In the genomic region with DNA sequence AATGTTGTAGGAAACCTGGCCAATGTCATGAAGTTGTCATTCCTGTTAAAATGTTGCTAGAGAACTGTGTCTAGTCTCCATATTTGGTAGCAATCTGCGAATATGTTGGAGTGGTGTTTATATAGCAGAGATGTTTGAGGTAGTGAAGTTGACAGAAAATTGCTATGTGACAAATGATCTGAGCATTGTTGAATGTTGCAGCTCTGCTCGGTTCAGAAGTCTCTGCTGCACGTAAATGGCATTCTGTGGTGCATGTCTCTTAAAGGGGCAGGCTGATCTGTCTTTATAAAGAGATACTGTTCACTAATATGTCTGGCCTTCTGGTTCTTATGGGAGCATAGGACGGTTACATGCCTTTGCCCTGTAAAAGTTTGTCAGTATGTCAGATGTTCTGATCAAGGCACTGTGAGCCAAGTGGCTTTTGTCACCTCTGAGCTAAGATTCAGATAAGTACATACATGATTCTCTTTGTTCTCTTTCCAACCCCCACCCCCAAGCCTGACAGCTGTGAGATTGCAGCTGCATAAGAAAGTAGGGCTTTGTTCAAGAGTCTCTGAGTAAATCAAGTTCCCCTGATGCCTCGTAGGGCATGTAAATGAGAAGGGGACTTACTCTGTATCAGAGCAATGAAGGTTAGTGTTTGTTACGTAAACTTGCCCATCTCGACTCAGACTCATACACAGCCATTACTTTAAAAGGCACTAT, we compare ENCODE assay signal across 8 mouse cellular contexts.
DNase-seq lines count a peak whose midpoint lies in the region; ATAC-seq lines count a peak whose summit lies in the region.

No protein-coding gene starts in this region.

- H3K27ac ChIP-seq in kidney, embryonic 16.5 days (ENCODE audit: low read length) = no peak overlapping the region; the same call in 1 of the 2 replicates
- H3K27ac ChIP-seq in embryonic facial prominence, embryonic 12.5 days = peak overlapping the region; percentile 14; the same call in 1 of the 2 replicates
- H3K27ac ChIP-seq in intestine, embryonic 16.5 days (ENCODE audit: low read length) = peak overlapping the region; percentile 68; the same call in 1 of the 2 replicates

- H3K9me3 ChIP-seq in kidney, embryonic 16.5 days (ENCODE audit: low read length) = no peaks in the 10 kb centered on the region
- H3K9me3 ChIP-seq in embryonic facial prominence, embryonic 12.5 days = no peaks in the 10 kb centered on the region
- no peaks in the 10 kb centered on the region for H3K9me3 ChIP-seq in intestine, embryonic 16.5 days (ENCODE audit: control insufficient read depth, low read length)

- no peaks in the 10 kb centered on the region for H3K4me1 ChIP-seq in kidney, embryonic 16.5 days (ENCODE audit: insufficient read depth, low read length)
- H3K4me1 ChIP-seq in embryonic facial prominence, embryonic 12.5 days = no peaks in the 10 kb centered on the region
- H3K4me1 ChIP-seq in intestine, embryonic 16.5 days (ENCODE audit: control insufficient read depth, insufficient read depth, low read length) = 0 out of 2 replicates have a peak, but pooled peaks cover 6% of the 10 kb centered on the region

- no peaks in the 10 kb centered on the region for H3K36me3 ChIP-seq in kidney, embryonic 16.5 days (ENCODE audit: insufficient read depth, low read length)
- H3K36me3 ChIP-seq in embryonic facial prominence, embryonic 12.5 days = no peaks in the 10 kb centered on the region
- H3K36me3 ChIP-seq in intestine, embryonic 16.5 days (ENCODE audit: control insufficient read depth, insufficient read depth, low read length) = no peaks in the 10 kb centered on the region

- H3K9ac ChIP-seq in kidney, embryonic 16.5 days (replicated peaks; ENCODE audit: low read length) = no peak overlapping the region
- H3K9ac ChIP-seq in embryonic facial prominence, embryonic 12.5 days = no peak overlapping the region
- no peak overlapping the region for H3K9ac ChIP-seq in intestine, embryonic 16.5 days (ENCODE audit: low read depth, low read length)

- no peak overlapping the region for H3K4me2 ChIP-seq in kidney, embryonic 16.5 days (replicated peaks; ENCODE audit: low read depth, low read length)
- H3K4me2 ChIP-seq in embryonic facial prominence, embryonic 12.5 days (replicated peaks) = no peak overlapping the region
- H3K4me2 ChIP-seq in intestine, embryonic 16.5 days (ENCODE audit: low read depth, low read length) = no peak overlapping the region

- WGBS in kidney, embryonic 16.5 days = 27% methylated on average over 7 of the region's 7 CpGs
- 30% methylated on average over 7 of the region's 7 CpGs for WGBS in embryonic facial prominence, embryonic 12.5 days
- 18% methylated on average over 7 of the region's 7 CpGs for WGBS in intestine, embryonic 16.5 days

- no peaks in the 10 kb centered on the region for H3K27me3 ChIP-seq in kidney, embryonic 16.5 days (ENCODE audit: insufficient read depth, low read length)
- H3K27me3 ChIP-seq in embryonic facial prominence, embryonic 12.5 days = no peaks in the 10 kb centered on the region
- H3K27me3 ChIP-seq in intestine, embryonic 16.5 days (replicated peaks; ENCODE audit: control insufficient read depth, insufficient read depth, low read length) = no peaks in the 10 kb centered on the region

- no peak for ATAC-seq in kidney, embryonic 16.5 days (ENCODE audit: low FRiP score, low TSS enrichment)
- ATAC-seq in embryonic facial prominence, embryonic 12.5 days (ENCODE audit: insufficient number of reproducible peaks, insufficient read depth, low FRiP score, low TSS enrichment) = peak; percentile 60; the same call in 1 of the 2 replicates
- ATAC-seq in intestine, embryonic 16.5 days = peak; percentile 81
- ATAC-seq in inflammation-experienced regulatory T-cells, adult 6 months = no peak

- H3K4me3 ChIP-seq in kidney, embryonic 16.5 days (ENCODE audit: low read length) = no peak overlapping the region
- H3K4me3 ChIP-seq in embryonic facial prominence, embryonic 12.5 days = no peak overlapping the region
- no peak overlapping the region for H3K4me3 ChIP-seq in intestine, embryonic 16.5 days (ENCODE audit: low read length)

- peak; percentile 22 to 29 for DNase-seq in kidney, postnatal 4 days
- peak; percentile 15 for DNase-seq in retina, postnatal 1 day
- DNase-seq in layer of hippocampus, adult 9-10 months (ENCODE audit: low spot score) = no peak
- no peak for DNase-seq in urinary bladder, postnatal 10 days (ENCODE audit: low spot score)

Comparison
In these comparisons a context has a peak if more than half of its experiments do, and no peak if none do; other contexts are left out.
1. DNase-seq: peak in kidney, postnatal 4 days (2 of 2) and retina, postnatal 1 day (single experiment); none in layer of hippocampus, adult 9-10 months (single experiment) and urinary bladder, postnatal 10 days (single experiment).
2. ATAC-seq: peak in embryonic facial prominence, embryonic 12.5 days (single experiment) and intestine, embryonic 16.5 days (single experiment); none in kidney, embryonic 16.5 days (single experiment) and inflammation-experienced regulatory T-cells, adult 6 months (single experiment).